Mouse (Mus musculus) megakaryocyte, embryonic 14.5 days (primary cell): ENCODE measurements around the gene Vmn1r116.
"Not testable (repeated sequence)": the region's sequence is repeated elsewhere in the genome, so short reads cannot be mapped to it uniquely, and the experiment has no call there.

Experiments used
- FLI1 ChIP-seq: IDR thresholded peaks from 2 replicates; pipeline ENCODE4 v1.6.1; 2012; ENCODE audit warnings: low read length, inconsistent platforms, mixed read lengths
- GATA1 ChIP-seq: IDR thresholded peaks from 3 replicates; pipeline ENCODE4 v1.6.1; 2012; ENCODE audit warnings: mixed read lengths, low read length, inconsistent platforms, borderline replicate concordance

DNA sequence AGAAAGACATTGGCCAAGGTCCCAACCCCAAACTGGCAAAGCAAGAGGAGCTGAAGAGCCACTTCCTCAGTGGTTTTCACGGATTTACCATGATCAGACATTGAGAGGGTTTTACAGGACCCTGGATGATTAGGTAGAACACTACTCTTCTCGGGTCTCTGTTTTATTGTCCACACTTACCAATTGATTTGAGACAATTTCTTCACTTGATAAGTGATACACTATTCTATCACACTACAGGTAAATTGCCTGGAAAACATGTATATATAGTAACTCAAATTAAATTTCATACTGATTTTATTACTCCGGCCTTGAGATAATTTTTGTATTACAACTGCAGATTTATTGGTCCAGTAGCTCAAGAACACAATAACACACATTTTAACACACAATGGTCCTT is 27.2 kb upstream of the Vmn1r116 start, which contains the start of gene Vmn1r115:
- TF ChIP-seq GATA1, FLI1: not testable (repeated sequence)
